Mouse (Mus musculus): ENCODE measurements around the gene Plekhg3.

DNA sequence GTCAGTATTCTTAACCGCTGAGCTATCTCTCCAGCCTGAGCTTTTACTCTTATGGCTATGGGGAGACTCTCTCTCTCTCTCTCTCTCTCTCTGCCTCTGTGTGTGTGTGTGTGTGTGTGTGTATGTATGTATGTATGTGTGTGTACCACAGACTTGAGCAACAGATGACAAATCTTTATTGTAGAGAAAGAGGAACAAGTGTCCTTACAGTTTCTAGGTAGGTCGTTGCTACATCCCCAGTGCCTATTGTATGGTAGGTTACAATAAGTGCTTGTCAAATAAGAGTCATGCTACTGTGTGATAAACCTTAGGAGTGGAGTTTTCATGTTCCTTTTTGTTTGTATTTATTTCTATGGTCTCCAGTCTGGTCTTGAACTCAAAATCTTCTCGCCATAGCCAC lies 9.5 kb downstream of the Plekhg3 start:
- TF ChIP-seq TCF12 (IDR thresholded peaks at IDR 0.05; ENCODE audit: insufficient read depth, poor library complexity, severe bottlenecking) (no peak), POLR2AphosphoS2 (IDR thresholded peaks at IDR 0.05; ENCODE audit: insufficient read length, low read depth) (no peak), E2F4 (IDR thresholded peaks at IDR 0.05; ENCODE audit: insufficient read depth) (no peak), POLR2A (IDR thresholded peaks at IDR 0.05; ENCODE audit: insufficient read length, low read depth) (no peak), MAX (IDR thresholded peaks at IDR 0.05; ENCODE audit: low read depth) (no peak), USF1 (IDR thresholded peaks at IDR 0.05; ENCODE audit: low read depth) (no peak), TCF3 (IDR thresholded peaks at IDR 0.05; ENCODE audit: insufficient read length, low read depth) (no peak), CEBPB (IDR thresholded peaks at IDR 0.05; ENCODE audit: insufficient read depth, poor library complexity, severe bottlenecking) (no peak), MYOG (IDR thresholded peaks at IDR 0.05; ENCODE audit: control insufficient read depth in 1 of 3, insufficient read depth in 1 of 3, insufficient read length in 2 of 3, low read depth in 2 of 3) (no peak), REST (IDR thresholded peaks at IDR 0.05; ENCODE audit: insufficient read depth, insufficient read length) (no peak), MYOD1 (IDR thresholded peaks at IDR 0.05; ENCODE audit: control insufficient read depth in 1 of 3, insufficient read length in 2 of 3, low read depth in 2 of 3) (no peak)
